Mouse (Mus musculus) left cerebral cortex, postnatal 36 days (tissue): Measurements from ENCODE around the gene Orm2. TPM values are rescaled to one million over a fixed set of nuclear protein-coding genes. Genes with fewer than 3 reads are reported as not detected.

ENCODE experiments used
- DNase-seq, 2 experiments: peaks; one replicate each; pipeline ENCODE4 v3.0.0; 2021 to 2022; ENCODE audit warnings: low spot score in 2 of 2, mixed read lengths in 1 of 2
- intact Hi-C: fragments of 180-260 bp; cut with DNase I; formaldehyde crosslinking; loops from one replicate; pipeline ENCODE4 v1.15.1; 2025
- total RNA-seq, 2 experiments: library from RNA; stranded (reverse); gene quantifications; 2 replicates each; pipeline ENCODE4 v1.2.3; 2021

Orm2 gene
- not detected for total RNA-seq

DNA sequence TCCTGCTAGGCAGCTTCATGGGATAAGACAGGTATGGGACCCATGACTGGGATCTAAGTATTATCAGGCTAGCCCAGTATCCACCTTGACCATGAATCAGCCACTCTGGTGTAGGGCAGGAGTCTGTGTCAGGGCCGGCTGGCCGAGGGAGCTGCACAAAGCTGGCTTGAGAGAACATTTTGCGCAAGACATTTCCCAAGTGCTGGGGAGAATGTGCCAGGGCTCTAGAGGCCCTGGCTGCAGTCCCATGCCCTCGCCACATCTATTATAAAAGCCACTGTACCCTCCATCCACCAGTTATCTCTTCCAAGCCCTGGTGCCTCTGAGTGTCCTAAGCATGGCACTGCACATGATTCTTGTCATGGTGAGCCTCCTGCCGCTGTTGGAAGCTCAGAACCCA is at the start of gene Orm2:
TSS of gene Orm2 (plus strand) at position 300 of the 400 bp plus-strand sequence.
- intact Hi-C loops, result no loop called here
- no peak for DNase-seq

DNA sequence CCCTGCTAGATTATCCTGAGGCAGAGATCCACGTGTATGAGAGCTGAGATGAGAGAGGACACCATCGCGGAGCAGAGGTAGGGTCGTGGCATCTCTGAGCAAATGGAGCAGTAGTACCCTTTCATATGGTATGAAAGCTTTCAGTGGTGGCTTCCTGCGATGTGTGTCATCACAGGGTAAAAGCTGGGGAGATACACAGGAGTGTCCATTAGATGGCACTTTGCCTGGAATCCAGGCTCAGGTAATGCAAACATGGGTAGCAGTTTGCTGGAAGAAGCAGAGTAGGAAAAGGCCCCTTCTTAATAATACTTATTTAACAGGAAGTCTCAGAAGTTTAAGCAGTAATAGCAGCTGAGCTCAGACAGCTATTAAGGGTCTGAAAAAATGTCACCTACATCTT is 48.2 kb upstream of the Orm2 start:
- DNase-seq, result no peak
- intact Hi-C loops, result no loop called here

DNA sequence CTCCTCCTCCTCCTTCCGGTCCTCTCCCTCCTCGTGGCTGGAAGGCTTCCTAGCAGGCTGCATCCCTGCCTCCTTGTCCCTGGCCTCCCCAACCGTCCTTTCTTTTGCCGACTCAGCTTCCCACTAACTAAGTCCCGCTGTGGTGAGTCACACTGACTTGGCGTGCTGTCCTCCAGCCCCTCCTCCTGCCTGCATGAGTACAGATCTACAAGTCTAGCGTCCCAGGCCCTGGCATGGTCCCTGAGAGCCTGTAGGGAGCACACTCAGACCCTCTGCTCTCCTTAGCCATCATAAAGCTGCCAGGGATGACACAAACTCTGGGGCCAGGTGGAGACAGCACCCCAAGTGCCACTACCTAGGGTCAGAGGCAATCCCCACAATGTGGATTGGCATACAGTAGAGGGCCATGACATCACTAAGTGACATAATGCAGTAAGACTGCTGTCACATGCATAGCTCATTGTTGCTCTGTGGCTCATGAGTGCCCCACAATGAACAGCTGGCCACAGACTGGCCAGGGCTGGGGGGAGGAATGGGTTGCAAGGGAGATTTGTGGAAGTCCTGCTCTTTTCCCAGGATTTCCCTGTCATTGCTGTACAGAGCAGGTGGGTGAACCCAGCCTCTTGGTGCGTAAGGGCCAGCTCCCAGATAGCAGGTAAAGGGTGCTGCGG is 46.0 kb upstream of the Orm2 start:
- intact Hi-C loops, result loop anchor here (5.0 kb wide), 1 partner anchor 159 kb away; no protein-coding TSS in a partner anchor
- DNase-seq, result peak; percentile 28 to 30

DNA sequence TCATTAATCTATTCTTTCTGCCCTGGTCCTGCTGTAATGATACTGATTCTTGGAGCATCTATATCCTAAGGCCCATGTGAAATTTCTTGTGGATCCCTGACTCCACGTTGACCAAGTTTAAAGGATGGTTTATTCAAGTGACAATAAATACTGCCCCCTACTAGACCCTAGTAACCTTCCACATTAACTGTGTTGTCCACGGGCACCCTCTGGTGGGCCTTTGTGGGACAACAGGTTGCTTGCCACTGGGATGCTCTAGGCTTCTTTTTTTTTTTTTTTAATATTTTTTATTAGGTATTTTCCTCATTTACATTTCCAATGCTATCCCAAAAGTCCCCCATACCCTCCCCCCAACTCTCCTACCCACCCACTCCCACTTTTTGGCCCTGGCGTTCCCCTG is 42.7 kb upstream of the Orm2 start:
- DNase-seq, result peak in 1 of 2 experiments; percentile 26
- intact Hi-C loops, result loop anchor here (1.0 to 5.0 kb wide), 2 partner anchors 138 to 162 kb away; no protein-coding TSS in a partner anchor

DNA sequence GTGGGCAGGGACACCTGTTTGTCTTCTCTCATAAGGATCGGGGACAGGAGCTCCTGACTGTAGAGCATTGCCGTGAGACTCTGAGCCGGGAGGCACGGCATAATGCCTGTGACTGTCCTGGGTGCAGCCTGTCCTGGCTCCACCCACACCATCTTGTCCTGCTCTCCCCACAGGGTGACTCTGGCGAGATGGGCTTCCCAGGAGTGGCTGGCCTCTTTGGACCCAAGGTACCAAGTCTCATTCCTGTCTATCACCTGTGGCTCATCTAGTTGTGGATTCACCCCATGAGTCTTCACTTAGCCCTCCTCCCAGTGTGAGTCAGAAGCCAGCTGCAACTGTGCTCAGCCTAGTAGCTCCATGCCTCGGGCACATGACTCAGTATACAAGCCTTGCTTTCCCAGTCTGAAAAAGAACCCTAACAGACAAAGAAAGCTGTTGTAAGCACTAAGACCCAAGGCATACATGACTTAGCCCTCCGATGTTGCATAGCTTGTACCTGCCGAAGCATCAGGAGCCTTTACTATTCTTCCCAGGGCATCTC is 38.9 kb upstream of the Orm2 start:
- intact Hi-C loops, result no loop called here
- no peak for DNase-seq

DNA sequence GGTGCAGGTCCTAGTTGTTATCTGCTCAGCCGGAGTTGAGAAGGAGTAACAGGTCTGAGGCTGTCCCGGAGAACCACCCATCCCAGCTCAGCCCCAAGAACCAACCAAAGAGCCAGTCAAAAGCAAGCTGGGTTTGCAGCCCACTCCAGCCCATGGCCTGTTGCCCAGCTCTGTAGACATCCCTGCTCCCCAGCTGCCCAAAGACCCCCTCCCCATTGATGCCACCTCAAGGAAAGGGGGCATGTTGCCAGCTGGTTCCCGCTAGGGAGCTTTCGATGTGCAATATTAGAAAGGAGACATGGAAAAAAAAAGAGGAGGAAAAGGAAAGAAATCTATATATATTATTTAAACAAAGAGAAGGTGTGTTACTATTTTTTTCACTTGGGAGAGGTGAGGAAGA is 28.8 kb upstream of the Orm2 start:
- no peak for DNase-seq
- intact Hi-C loops, result no loop called here

DNA sequence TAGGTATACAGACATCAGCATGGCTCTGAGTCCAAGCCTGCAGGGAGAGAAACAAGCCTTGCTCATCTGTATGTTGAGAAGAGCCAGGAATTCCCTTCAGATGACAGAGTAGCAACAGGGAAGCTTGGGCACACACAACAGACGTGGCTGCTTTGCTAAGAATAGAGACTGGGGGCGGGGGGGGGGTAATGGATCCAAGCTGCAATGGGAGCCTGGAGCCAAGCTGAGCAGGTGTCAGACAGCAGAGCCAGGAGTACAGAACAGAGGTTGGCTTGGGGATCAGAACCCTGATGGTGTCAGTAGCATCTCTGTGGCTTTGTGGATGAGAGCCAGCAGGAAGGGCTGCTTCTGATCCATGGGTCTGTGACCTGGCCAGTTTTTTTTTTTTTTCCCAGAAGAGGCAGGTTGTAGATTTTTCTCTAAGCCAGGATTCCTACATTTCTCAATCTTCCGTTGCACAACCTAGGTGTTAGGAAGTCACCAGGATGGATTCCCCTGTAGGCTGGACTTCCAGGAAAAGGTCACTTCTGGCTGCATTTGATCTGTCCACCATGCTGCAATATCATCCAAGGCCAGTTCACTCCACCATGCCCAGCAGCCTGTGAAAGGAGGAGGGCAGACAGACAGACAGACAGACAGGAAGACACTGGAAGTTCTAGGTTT is 23.7 kb upstream of the Orm2 start:
- intact Hi-C loops, result no loop called here
- no peak for DNase-seq

DNA sequence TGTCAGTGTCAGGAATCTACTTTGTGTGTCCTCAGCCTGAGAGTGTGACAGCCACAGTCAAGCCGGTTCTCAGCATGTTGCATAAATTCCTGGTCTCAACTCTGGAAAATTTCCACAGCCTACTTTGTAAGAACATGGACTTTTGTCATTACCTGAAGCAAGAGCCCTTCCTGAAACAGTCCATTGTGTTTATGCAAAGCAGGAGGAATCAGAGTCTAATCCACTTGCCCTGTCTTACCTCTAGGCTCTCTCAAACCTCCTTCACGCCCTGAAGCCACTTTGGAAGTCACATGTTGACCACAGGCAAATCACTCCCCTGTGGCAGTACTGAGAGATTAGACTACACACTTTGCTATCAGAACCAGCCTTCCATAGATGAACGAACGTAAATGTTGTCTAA is 19.8 kb upstream of the Orm2 start:
- intact Hi-C loops, result no loop called here
- no peak for DNase-seq

DNA sequence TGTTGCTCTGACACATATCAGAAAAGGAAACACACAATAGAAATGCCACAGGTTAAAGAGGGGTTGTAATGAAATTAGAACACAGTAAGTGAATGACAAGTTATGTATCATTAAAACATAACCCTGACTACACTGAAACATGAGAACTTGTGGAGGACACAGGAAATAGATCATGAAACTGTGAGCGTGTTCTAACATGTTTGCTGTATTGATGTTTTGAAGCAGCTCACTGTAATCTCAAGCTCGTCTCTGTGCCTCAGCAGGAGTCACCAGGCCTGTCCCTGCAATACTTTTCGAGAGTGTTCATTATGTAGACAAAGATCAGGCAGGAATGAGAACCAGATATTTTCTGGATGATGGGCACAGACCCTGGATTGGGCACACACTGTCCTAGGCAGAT is 18.6 kb upstream of the Orm2 start:
- DNase-seq, result no peak
- intact Hi-C loops, result no loop called here

DNA sequence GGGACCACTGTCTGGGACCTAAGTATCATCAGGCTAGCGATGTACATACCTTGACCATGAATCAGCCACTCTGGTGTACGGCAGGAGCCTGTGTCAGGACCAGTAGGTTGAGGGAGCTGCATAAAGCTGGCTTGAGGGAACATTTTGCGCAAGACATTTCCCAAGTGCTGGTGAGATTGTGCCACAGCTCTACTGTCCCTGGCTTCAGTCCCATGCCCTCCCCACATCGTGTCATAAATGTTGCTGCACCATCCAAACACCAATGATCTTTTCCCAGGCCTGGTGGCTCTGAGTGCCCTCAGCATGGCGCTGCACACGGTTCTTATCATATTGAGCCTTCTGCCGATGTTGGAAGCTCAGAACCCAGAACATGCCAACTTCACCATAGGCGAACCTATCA is 18.0 kb upstream of the Orm2 start, which contains the start of gene Orm1:
TSS of gene Orm1 (plus strand) at position 266 of the 400 bp plus-strand sequence.
- no peak for DNase-seq
- intact Hi-C loops, result no loop called here

DNA sequence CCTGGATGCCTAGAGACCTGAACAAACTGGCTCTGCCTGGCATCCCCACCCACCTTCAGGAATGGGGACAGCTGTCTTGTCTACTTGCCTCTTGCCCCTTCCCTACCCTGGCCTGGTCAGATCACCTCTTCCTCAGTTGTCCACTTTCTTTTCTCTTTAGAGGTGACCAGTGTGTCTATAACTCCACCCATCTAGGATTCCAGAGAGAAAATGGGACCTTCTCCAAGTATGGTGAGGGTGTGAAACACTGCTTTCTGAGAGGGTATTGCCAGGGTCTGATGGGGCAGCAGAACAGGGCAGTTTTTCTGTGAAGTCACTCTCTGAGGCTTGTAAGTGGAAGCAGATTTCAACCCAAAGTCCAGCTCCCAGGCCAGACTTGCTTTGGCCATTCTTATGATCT is 17.0 kb upstream of the Orm2 start:
- DNase-seq, result no peak

DNA sequence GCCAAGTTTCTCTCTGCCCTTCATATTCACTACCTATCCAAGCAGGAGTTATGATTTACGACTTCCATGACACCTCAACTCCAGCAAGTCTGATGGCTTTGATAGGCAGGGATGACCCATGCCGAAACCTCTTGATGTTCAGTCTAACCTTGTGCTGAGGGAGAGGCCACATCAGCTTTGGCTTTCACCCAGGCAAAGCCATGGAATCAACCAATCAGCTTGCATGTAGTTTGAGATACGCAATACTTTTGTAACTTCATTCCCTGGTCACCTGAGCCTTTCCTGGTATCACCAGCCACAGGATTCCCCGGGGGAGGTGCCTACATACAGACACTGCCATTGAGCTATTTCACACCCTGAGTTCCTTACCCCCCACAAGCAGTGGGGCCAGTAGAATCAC is 15.6 kb upstream of the Orm2 start:
- DNase-seq, result no peak
- intact Hi-C loops, result no loop called here

More for the DNA sequence above, 17.0 kb upstream of the Orm2 start:
- intact Hi-C loops, result no loop called here

DNA sequence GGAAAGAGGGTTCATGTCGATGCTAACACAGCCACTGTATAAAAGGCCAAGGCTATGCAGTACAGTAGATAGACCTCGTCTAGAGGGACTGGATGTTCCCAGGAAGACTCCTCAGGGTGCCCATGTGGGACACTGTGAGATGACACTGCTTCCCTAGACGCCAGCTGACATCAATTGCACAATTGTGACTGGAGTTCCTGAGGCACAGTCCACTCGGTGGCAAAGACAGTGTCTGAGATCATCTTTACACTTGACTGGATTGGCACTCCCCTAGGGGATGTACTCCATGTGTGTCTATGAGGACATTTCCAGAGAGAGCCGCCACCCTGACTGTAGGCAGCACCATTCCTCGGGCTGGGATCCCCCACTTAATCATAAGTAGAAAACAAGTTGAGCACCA is 13.7 kb upstream of the Orm2 start:
- no peak for DNase-seq
- intact Hi-C loops, result no loop called here

DNA sequence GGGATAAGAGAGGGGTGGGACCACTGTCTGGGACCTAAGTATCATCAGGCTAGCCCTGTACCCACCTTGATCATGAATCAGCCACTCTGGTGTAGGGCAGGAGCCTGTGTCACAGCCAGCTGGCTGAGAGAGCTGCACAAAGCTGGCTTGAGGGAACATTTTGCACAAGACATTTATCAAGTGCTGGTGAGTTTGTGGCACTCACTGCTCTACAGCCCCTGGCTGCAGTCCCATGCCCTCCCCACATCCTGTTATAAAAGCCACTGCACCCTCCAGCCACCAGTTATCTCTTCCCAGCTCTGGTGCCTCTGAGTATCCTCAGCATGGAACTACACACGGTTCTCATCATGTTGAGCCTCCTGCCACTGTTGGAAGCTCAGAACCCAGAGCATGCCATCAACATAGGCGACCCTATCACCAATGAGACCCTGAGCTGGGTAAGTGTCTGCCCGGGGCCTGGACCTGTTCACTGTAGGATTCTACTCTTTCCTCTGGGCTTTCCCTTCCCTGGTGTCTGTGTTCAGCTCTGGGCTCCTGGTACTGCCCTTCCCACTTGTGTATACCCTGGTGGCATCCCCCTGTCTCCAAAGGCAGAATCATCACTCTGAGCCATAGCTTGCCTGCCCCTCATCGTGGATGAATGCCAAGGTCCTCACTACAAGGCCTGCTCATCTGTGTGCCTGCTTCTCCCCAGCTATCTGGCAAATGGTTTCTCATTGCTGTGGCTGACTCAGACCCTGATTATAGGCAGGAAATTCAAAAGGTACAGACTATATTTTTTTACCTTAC is 6.2 kb upstream of the Orm2 start, which contains the start of gene Orm3:
TSS of gene Orm3 (plus strand) at position 286 of the 789 bp plus-strand sequence.
- intact Hi-C loops, result no loop called here
- no peak for DNase-seq

DNA sequence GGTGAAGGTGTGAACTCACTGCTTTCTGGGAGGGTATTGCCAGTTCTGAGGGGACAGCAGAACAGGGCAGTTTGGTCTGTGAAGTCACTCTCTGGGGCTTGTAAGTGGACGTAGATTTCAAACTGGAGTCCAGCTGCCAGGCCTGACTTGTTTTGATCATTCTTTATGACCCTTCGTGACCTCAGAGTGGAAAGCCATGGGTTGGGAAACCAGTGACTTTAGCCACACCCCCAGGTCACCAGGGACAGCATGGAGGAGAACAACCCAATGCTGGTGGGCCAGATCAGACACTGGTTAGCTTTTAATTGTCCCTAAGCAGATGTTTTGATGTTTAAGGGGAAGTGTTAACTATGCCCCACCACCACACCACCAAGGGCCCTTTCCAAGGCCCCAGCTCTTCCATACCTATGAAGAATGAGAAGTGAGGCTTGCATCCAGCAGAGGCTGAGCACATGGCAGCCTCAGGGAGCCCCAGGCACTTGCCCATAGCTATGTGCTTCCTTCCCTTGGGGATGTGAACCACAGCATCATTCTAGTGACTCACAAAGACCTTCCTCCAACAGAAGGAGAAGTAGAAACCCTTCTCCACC is 5.2 kb upstream of the Orm2 start:
- intact Hi-C loops, result no loop called here
- no peak for DNase-seq

DNA sequence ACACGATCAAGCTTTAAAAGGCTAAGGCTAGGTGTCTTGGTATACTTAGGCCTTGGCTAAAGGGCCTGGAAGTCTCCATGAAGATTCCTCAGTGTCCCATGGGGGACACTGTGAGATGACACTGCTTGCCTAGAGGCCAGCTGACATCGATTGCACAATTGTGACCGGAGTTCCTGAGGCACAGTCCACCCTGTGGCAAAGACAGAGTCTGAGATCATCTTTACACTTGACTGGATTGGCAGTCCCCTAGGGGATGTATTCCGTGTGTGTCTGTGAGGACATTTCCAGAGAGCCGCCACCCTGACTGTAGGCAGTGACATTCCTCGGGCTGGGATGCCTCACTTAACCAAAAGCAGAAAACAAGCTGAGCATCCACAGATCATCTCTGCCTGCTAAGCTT is 2.4 kb upstream of the Orm2 start:
- intact Hi-C loops, result no loop called here
- DNase-seq, result no peak

DNA sequence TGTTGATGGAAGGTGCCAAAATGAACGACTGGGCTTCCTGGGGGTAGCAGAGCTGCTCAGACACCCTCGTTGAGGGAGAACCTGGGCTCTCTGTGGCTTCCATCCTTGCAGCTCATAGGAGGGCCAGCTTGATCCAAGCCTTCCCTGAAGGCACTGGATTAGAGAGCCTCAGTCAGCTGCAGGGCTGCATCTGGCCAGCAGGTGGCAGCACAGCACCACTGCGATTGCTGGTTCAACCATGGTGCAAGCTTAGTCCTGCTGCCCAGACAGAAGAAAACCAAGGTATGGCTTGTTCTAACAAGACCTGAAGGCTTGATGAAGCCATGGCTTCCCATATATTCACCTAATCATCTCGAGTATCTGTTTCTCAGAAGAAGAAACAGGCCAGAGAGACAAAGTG is 6.3 kb downstream of the Orm2 start:
- peak; percentile 74 to 85 for DNase-seq

DNA sequence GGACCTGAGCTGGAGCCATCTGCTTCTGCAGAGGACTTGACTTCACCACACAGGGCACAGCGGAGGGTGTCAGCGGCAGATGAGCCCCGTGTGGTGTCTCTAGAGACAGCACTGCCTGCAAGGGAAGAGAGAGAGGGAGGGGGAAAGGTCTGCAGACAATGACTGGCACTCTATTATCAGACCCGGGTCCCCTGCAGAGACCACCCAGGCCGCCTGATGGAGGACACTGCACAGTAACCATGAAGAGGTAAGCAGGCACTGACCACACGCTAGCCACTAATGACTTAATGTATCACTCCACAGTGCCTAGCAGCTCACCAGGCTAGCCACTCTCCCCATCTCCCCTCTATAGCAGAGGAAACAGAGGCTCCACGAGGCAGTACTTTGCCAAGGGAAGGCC is 8.6 kb downstream of the Orm2 start:
- no peak for DNase-seq
- intact Hi-C loops, result no loop called here

More for the DNA sequence above, 6.3 kb downstream of the Orm2 start:
- intact Hi-C loops, result loop anchor here (2.0 to 5.0 kb wide), 3 partner anchors 40 to 1124 kb away; no protein-coding TSS in a partner anchor

DNA sequence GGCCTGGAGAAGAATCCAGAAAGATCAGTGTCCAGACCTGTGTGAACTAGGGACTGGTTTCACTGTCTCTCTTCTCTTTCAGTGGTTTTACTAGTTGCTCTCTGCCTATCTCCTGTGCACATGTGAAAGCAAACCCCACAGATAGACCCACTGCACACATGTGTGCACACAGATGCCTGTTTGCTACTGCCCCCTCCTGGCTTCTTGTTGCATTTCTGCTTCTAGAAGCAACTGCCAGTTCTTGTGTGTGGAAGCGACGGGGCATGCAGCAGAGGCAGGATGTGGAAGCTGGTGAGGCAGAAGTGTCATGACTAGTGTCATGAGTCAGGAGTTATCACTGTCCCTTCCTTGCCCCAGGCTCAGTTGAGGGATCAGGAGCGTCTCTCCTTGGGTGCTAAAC is 9.6 kb downstream of the Orm2 start:
- intact Hi-C loops, result no loop called here
- no peak for DNase-seq

DNA sequence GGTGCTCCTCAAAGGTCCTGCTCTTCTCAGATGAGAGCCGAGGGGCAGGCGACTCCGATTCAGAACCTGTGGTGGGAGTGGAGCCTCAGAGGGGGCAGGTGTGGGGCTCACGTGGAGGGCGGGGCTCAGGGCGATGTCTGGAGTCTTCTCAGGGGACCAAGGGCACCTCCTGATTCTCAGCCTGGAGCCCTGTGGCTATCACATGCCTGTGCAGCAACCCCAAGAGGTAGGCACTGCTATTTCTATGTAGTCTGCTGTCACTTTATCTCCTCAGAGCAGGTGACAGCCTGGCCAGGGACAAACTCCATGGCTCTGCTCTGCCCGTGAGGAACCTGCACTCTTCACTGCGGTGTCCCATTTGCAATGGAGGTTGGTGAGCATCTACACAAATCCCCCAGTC is 11.2 kb downstream of the Orm2 start:
- DNase-seq, result no peak
- intact Hi-C loops, result no loop called here
